ENCODE assay signal across 9 mouse cellular contexts in the genomic region with DNA sequence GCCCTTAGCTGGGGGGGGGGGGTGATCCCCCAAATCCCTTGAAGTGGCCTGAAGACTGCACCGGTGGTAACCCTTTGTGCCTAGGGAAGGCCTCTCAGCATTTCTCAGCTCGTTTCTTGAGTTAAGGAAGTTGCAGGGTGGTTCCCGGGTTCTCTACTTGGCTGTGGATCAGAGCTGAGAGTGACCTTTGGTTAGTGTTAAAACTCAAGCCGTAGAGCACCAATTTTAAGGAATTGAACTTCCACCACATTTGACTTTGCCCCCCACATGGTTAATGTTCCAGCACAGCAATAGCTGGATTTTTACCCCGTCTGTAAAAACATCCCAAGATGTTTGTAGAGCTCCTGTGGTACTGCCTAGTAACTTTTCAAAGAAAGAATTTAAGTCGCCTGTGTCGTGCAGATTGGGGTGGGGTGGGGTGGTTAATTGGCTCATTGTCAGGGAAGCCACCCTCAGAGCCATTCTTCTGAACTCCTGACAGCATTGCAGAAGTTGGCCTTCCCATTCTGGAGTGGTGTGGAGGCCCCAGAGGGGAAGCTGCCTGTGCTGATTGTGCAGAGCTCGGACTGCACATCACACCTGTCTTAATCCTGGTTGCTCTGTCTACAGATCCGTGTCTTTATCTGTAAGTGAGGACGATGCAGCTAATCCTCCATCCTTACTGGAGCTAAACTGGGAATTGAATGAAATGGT. TPM values are rescaled to one million over a fixed set of nuclear protein-coding genes. Genes with fewer than 3 reads are reported as not detected.
A peak's percentile ranks its signal among the peaks of the same experiment; 100 is the strongest.
DNase-seq lines count a peak whose midpoint lies in the region; ATAC-seq and TF ChIP-seq lines count a peak whose summit lies in the region.
"Had no signal": no experiment of that assay in that cellular context is flagged by ENCODE, and none has a peak within 500 bp of the region (broad histone marks: within the 10 kb centered on the region; RNA-seq: fewer than 3 reads in every experiment).

No protein-coding gene starts in this region.

- no peaks in the 10 kb centered on the region for H3K9me3 ChIP-seq in lung, embryonic 15.5 days
- H3K9me3 ChIP-seq in heart, embryonic 15.5 days (replicated peaks), result no peaks in the 10 kb centered on the region
- no peaks in the 10 kb centered on the region for H3K9me3 ChIP-seq in limb, embryonic 10.5 days (replicated peaks)

- peak overlapping the region; percentile 72; the same call in 1 of the 2 replicates for H3K27ac ChIP-seq in lung, embryonic 15.5 days
- H3K27ac ChIP-seq in heart, embryonic 15.5 days, result peak overlapping the region; percentile 89
- H3K27ac ChIP-seq in limb, embryonic 10.5 days, result peak overlapping the region; percentile 88; the same call in 1 of the 2 replicates
- H3K27ac ChIP-seq in small intestine, adult 2 months (ENCODE audit: insufficient read depth, low read depth, low read length), result peak overlapping the region; percentile 95

- no peak for DNase-seq in lung, postnatal 14 days
- no peak for DNase-seq in limb, embryonic 10.5 days (ENCODE audit: low spot score)
- DNase-seq in left cerebral cortex, adult 9 months (ENCODE audit: low spot score in 2 of 2), result no peak
- no peak for DNase-seq in ovary, adult 18-20 months (ENCODE audit: low spot score)

- peak; percentile 22; the same call in 1 of the 2 replicates for TF ChIP-seq POLR2A in small intestine, adult 2 months (IDR thresholded peaks at IDR 0.05; ENCODE audit: low read depth, low read length)

- H3K4me1 ChIP-seq in lung, embryonic 15.5 days, result peaks cover 20% of the 10 kb centered on the region
- peaks cover 25% of the 10 kb centered on the region for H3K4me1 ChIP-seq in heart, embryonic 15.5 days (replicated peaks)
- H3K4me1 ChIP-seq in limb, embryonic 10.5 days, result peaks cover 27% of the 10 kb centered on the region
- H3K4me1 ChIP-seq in small intestine, adult 2 months (ENCODE audit: control insufficient read depth, insufficient read depth, insufficient read length, low read length), result peaks cover 21% of the 10 kb centered on the region

- H3K27me3 ChIP-seq in lung, embryonic 15.5 days, result no peaks in the 10 kb centered on the region
- no peaks in the 10 kb centered on the region for H3K27me3 ChIP-seq in heart, embryonic 15.5 days
- H3K27me3 ChIP-seq in limb, embryonic 10.5 days (ENCODE audit: low read depth, poor library complexity, severe bottlenecking), result no peaks in the 10 kb centered on the region
- H3K27me3 ChIP-seq in small intestine, adult 2 months (ENCODE audit: control insufficient read depth, insufficient read depth, low read length), result no peaks in the 10 kb centered on the region

- no peak for TF ChIP-seq CTCF in small intestine, adult 2 months (IDR thresholded peaks at IDR 0.05; ENCODE audit: extremely low read depth, insufficient read length, insufficient replicate concordance, low read depth, low read length)

- no peak for ATAC-seq in lung, embryonic 15.5 days (ENCODE audit: borderline replicate concordance, extremely low read depth, low FRiP score, low TSS enrichment)
- ATAC-seq in heart, embryonic 15.5 days (replicated peaks; ENCODE audit: insufficient number of reproducible peaks, insufficient read depth, low FRiP score, low read depth), result no peak
- no peak for ATAC-seq in cerebellum, adult (ENCODE audit: insufficient number of reproducible peaks, low FRiP score, low TSS enrichment)
- ATAC-seq: activated CD4-positive, CD25-positive, alpha-beta regulatory T cell, adult 4 months had no signal

- H3K4me3 ChIP-seq in lung, embryonic 15.5 days, result peak overlapping the region; percentile 65
- H3K4me3 ChIP-seq in heart, embryonic 15.5 days, result peak overlapping the region; percentile 93
- peak overlapping the region; percentile 88 for H3K4me3 ChIP-seq in limb, embryonic 10.5 days
- peak overlapping the region; percentile 98 for H3K4me3 ChIP-seq in small intestine, adult 2 months (ENCODE audit: low read depth, low read length)

- peak overlapping the region; percentile 63 for H3K9ac ChIP-seq in lung, embryonic 15.5 days
- H3K9ac ChIP-seq in heart, embryonic 15.5 days, result peak overlapping the region; percentile 82

- peaks cover 20% of the 10 kb centered on the region; the same call in 1 of the 2 replicates for H3K36me3 ChIP-seq in lung, embryonic 15.5 days
- H3K36me3 ChIP-seq in heart, embryonic 15.5 days, result peaks cover 34% of the 10 kb centered on the region; the same call in 1 of the 2 replicates
- H3K36me3 ChIP-seq in limb, embryonic 10.5 days, result peaks cover 48% of the 10 kb centered on the region
- peaks cover 23% of the 10 kb centered on the region for H3K36me3 ChIP-seq in small intestine, adult 2 months (ENCODE audit: control insufficient read depth, insufficient read depth, low read length)

- 56% methylated on average over 10 of the region's 10 CpGs for WGBS in lung, embryonic 15.5 days
- 57% methylated on average over 10 of the region's 10 CpGs for WGBS in heart, embryonic 15.5 days
- WGBS in limb, embryonic 10.5 days, result 84% methylated on average over 10 of the region's 10 CpGs
- WGBS in small intestine, adult 2 months, result 20% methylated on average over 10 of the region's 10 CpGs

- H3K4me2 ChIP-seq in lung, embryonic 15.5 days, result peak overlapping the region; percentile 64
- H3K4me2 ChIP-seq in heart, embryonic 15.5 days, result peak overlapping the region; percentile 85

RNA-seq across cellular contexts. Expression of a gene that starts 1.5 kb away (rescaled TPM):
- 8.3 and 9.5 TPM in 2 replicates for polyA plus RNA-seq in lung, embryonic 15.5 days (2015; fragmentation: Nextera tagmentation; extraction: Ambion mirVana)
- 5.6 and 6.4 TPM in 2 replicates for polyA plus RNA-seq in heart, embryonic 15.5 days (2015; fragmentation: Nextera tagmentation; extraction: Ambion mirVana)
- polyA plus RNA-seq in limb, embryonic 10.5 days (2016; fragmentation: Nextera tagmentation; extraction: Ambion mirVana), result 6.8 and 8.1 TPM in 2 replicates
- 48.5 and 85.7 TPM in 2 replicates for polyA plus RNA-seq in small intestine, adult 2 months (2012; rRNA removed)

RNA-seq across cellular contexts. Expression of a gene that starts 10.7 kb away (rescaled TPM):
- polyA plus RNA-seq in lung, embryonic 15.5 days (2015; fragmentation: Nextera tagmentation; extraction: Ambion mirVana), result 6.5 and 8.1 TPM in 2 replicates
- polyA plus RNA-seq in heart, embryonic 15.5 days (2015; fragmentation: Nextera tagmentation; extraction: Ambion mirVana), result 5.0 and 6.8 TPM in 2 replicates
- 6.5 and 9.3 TPM in 2 replicates for polyA plus RNA-seq in limb, embryonic 10.5 days (2016; fragmentation: Nextera tagmentation; extraction: Ambion mirVana)
- polyA plus RNA-seq in small intestine, adult 2 months (2012; rRNA removed), result 21.1 and 39.1 TPM in 2 replicates

RNA-seq across cellular contexts. Expression of a gene that starts 36.2 kb away (rescaled TPM):
- 16.2 and 16.7 TPM in 2 replicates for polyA plus RNA-seq in lung, embryonic 15.5 days (2015; fragmentation: Nextera tagmentation; extraction: Ambion mirVana)
- polyA plus RNA-seq in heart, embryonic 15.5 days (2015; fragmentation: Nextera tagmentation; extraction: Ambion mirVana), result 33.9 and 35.1 TPM in 2 replicates
- 15.2 and 19.5 TPM in 2 replicates for polyA plus RNA-seq in limb, embryonic 10.5 days (2016; fragmentation: Nextera tagmentation; extraction: Ambion mirVana)
- 109 and 147 TPM in 2 replicates for polyA plus RNA-seq in small intestine, adult 2 months (2012; rRNA removed)

RNA-seq across cellular contexts. Expression of a gene that starts 41.6 kb away (rescaled TPM):
- polyA plus RNA-seq in lung, embryonic 15.5 days (2015; fragmentation: Nextera tagmentation; extraction: Ambion mirVana), result 31.4 and 32.5 TPM in 2 replicates
- 25.8 and 31.3 TPM in 2 replicates for polyA plus RNA-seq in heart, embryonic 15.5 days (2015; fragmentation: Nextera tagmentation; extraction: Ambion mirVana)
- polyA plus RNA-seq in limb, embryonic 10.5 days (2016; fragmentation: Nextera tagmentation; extraction: Ambion mirVana), result 35.6 and 37.2 TPM in 2 replicates
- 81.4 and 175 TPM in 2 replicates for polyA plus RNA-seq in small intestine, adult 2 months (2012; rRNA removed)

RNA-seq across cellular contexts. Expression of a gene that starts 43.2 kb away (rescaled TPM):
- polyA plus RNA-seq in lung, embryonic 15.5 days (2015; fragmentation: Nextera tagmentation; extraction: Ambion mirVana), result 70.9 and 71.8 TPM in 2 replicates
- polyA plus RNA-seq in heart, embryonic 15.5 days (2015; fragmentation: Nextera tagmentation; extraction: Ambion mirVana), result 27.3 and 36.3 TPM in 2 replicates
- polyA plus RNA-seq in limb, embryonic 10.5 days (2016; fragmentation: Nextera tagmentation; extraction: Ambion mirVana), result 104 and 107 TPM in 2 replicates
- 10.9 and 16.8 TPM in 2 replicates for polyA plus RNA-seq in small intestine, adult 2 months (2012; rRNA removed)
